Comparison of ENCODE assay signal across 15 mouse cellular contexts in the genomic region with DNA sequence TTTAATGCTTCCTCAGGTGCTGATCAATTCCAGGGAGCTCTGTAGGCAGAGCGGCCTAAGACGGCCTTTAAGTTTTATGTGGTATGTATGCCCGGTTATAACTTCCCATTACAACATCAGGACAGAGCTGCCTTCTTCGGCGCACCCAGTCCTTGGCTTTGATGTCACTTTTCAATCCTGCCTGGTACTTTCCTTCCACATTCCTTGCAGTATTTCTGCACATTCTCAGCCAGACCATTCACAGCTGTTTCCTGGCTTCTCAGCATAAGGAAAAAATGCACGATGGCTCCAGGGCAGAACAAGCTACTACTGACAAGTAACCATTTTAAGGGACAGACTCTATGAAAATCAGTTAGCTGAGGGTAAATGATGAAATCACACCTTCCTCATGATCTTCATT.
"Had no signal": no experiment of that assay in that cellular context is flagged by ENCODE, and none has a peak within 500 bp of the region (broad histone marks: within the 10 kb centered on the region; RNA-seq: fewer than 3 reads in every experiment).

No protein-coding gene starts in this region.

- DNase-seq: kidney, adult 2 months; kidney, postnatal 25 days; left cerebral cortex, postnatal 4 days; liver, embryonic 13.5 days; lung, adult 2 months; right cerebral cortex, adult 18-20 months; thymus, adult 2 months; thymus, postnatal 14 days; thymus, postnatal 4 days had no signal

- H3K27me3 ChIP-seq: liver, embryonic 13.5 days; midbrain, embryonic 12.5 days; midbrain, embryonic 15.5 days; neural tube, embryonic 12.5 days; neural tube, embryonic 15.5 days had no signal

- H3K27ac ChIP-seq: kidney, postnatal 0 days; liver, embryonic 13.5 days; macrophage; midbrain, embryonic 12.5 days; midbrain, embryonic 15.5 days; neural tube, embryonic 12.5 days; neural tube, embryonic 15.5 days had no signal

- H3K9ac ChIP-seq: liver, embryonic 13.5 days; midbrain, embryonic 12.5 days; midbrain, embryonic 15.5 days; neural tube, embryonic 12.5 days; neural tube, embryonic 15.5 days had no signal

- H3K4me3 ChIP-seq: liver, embryonic 13.5 days; midbrain, embryonic 12.5 days; midbrain, embryonic 15.5 days; neural tube, embryonic 12.5 days; neural tube, embryonic 15.5 days had no signal

- ATAC-seq: midbrain, embryonic 15.5 days had no signal

- H3K4me1 ChIP-seq: liver, embryonic 13.5 days; midbrain, embryonic 12.5 days; midbrain, embryonic 15.5 days; neural tube, embryonic 12.5 days; neural tube, embryonic 15.5 days had no signal

- H3K9me3 ChIP-seq: liver, embryonic 13.5 days; midbrain, embryonic 12.5 days; midbrain, embryonic 15.5 days; neural tube, embryonic 12.5 days; neural tube, embryonic 15.5 days had no signal

- H3K4me2 ChIP-seq: liver, embryonic 13.5 days; midbrain, embryonic 12.5 days; midbrain, embryonic 15.5 days; neural tube, embryonic 12.5 days; neural tube, embryonic 15.5 days had no signal
